Mouse (Mus musculus) kidney, embryonic 16.5 days (tissue): ENCODE results near the gene Cebpb. TPM values are rescaled to one million over a fixed set of nuclear protein-coding genes. Genes with fewer than 3 reads are reported as not detected.

Source experiments
- ATAC-seq: fragments of 200-750 bp; cut with Nextera tagmentation; 2 replicates; pipeline ENCODE4 v1.8.0; 2017; ENCODE audit warnings: moderate TSS enrichment; ENCODE audit not compliant: low FRiP score, low TSS enrichment
- H3K27ac ChIP-seq: fragments of 300-500 bp; sonication (generic); 2 replicates; pipeline ENCODE4 v1.5.1; 2014; ENCODE audit warnings: low read length
- H3K27me3 ChIP-seq: fragments of 300-500 bp; sonication (generic); 2 replicates; pipeline ENCODE4 v1.6.1; 2014; ENCODE audit warnings: low read length, control low read depth, mixed read lengths; ENCODE audit not compliant: insufficient read depth
- H3K36me3 ChIP-seq: fragments of 300-500 bp; sonication (generic); 2 replicates; pipeline ENCODE4 v1.6.1; 2014; ENCODE audit warnings: low read length, control low read depth, mixed read lengths; ENCODE audit not compliant: insufficient read depth
- H3K4me1 ChIP-seq: fragments of 300-500 bp; sonication (generic); 2 replicates; pipeline ENCODE4 v1.6.1; 2014; ENCODE audit warnings: low read length, control low read depth, mixed read lengths; ENCODE audit not compliant: insufficient read depth
- H3K4me2 ChIP-seq: fragments of 300-500 bp; sonication (generic); replicated peaks from 2 replicates; pipeline ENCODE4 v1.6.1; 2014; ENCODE audit warnings: low read depth, low read length
- H3K4me3 ChIP-seq: fragments of 300-500 bp; sonication (generic); 2 replicates; pipeline ENCODE4 v1.5.1; 2014; ENCODE audit warnings: mild to moderate bottlenecking, low read length
- H3K9ac ChIP-seq: fragments of 300-500 bp; sonication (generic); replicated peaks from 2 replicates; pipeline ENCODE4 v1.6.1; 2014; ENCODE audit warnings: low read length
- H3K9me3 ChIP-seq: fragments of 300-500 bp; sonication (generic); 2 replicates; pipeline ENCODE4 v1.6.1; 2016; ENCODE audit warnings: low read length, control low read depth
- WGBS: fragments of 180-500 bp; shearing (Covaris S2); extraction: QIAGEN DNeasy Blood & Tissue Kit; methylation state at CpG from one replicate; pipeline ENCODE4 v1.1.7; 2014; 5-methylcytosine and 5-hydroxymethylcytosine counted together
- polyA plus RNA-seq: library from polyadenylated mRNA; unstranded; fragments of >200 nt; fragmentation: Nextera tagmentation; extraction: Ambion mirVana; gene quantifications from 2 replicates; pipeline ENCODE4 v1.2.1, GENCODE M21; 2015

Cebpb gene
- polyA plus RNA-seq, 1 experiment from 2014 or later = 0.34 TPM

DNA sequence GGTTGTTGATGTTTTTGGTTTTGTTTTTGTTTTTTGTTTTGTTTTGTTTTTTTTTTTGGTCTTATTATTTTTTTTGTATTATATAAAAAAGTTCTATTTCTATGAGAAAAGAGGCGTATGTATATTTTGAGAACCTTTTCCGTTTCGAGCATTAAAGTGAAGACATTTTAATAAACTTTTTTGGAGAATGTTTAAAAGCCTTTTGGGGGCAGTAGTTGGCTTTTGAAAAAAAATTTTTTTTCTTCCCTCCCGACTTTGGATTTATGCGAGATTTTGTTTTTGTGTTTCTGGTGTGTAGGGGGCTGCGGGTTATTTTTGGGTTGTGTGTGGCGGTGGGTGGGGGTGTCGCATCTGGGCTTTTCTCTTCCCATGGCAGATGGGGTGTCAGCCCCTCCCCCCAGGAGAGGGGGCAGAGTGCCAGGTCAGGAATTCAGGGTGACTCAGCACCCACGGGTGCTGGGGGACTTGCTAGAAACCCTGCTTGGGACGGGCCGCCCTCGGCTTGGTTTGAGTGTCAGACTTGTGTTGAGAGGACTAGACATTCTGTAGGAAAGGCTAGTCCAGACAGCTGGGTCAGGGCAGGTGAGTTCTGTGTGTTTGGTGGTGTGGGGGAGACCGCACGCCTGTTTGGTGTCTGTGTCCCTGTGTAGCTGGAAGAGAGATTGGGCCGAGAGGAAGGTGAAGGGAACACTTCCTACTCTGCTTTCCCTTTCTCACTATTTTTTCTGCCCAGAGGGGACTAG, 1.7 kb downstream of the Cebpb start:
- H3K36me3 ChIP-seq = no peaks in the 10 kb centered on the region
- peak overlapping the region; percentile 59 for H3K4me3 ChIP-seq
- WGBS = 45% methylated on average over 15 of the region's 15 CpGs
- no peak for ATAC-seq
- H3K27ac ChIP-seq = no peak overlapping the region
- H3K9ac ChIP-seq = peak overlapping the region; percentile 65
- 0 out of 2 replicates have a peak, but pooled peaks cover 3% of the 10 kb centered on the region for H3K27me3 ChIP-seq
- H3K4me1 ChIP-seq = peaks cover 19% of the 10 kb centered on the region
- peaks cover 5% of the 10 kb centered on the region; the same call in 1 of the 2 replicates for H3K9me3 ChIP-seq
- peak overlapping the region; percentile 94 for H3K4me2 ChIP-seq

DNA sequence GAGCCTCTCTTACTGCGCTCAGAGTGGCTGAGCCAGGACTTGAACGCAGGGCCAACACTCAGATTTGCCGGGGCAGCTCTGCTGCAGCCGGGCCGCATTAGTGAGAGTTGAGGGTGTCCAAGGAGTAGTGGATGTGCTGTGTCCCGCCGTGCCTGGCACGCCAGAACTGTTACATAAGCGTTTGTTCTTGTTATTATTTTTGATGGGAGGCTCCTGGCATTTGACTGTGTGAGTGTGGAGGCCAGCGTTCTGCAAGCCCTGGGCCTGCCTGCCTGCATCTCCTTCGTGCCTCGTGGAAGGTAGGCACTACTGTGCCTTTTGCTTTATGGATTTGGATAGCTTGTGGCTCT, 2.2 kb downstream of the Cebpb start:
- peak overlapping the region; percentile 94 for H3K4me2 ChIP-seq
- WGBS = 80% methylated on average over 12 of the region's 12 CpGs
- H3K36me3 ChIP-seq = no peaks in the 10 kb centered on the region
- peaks cover 5% of the 10 kb centered on the region; the same call in 1 of the 2 replicates for H3K9me3 ChIP-seq
- H3K9ac ChIP-seq = 0 out of 2 replicates have a peak overlapping the region, but pooled peaks have one; percentile 62
- H3K4me3 ChIP-seq = peak overlapping the region; percentile 59
- no peak for ATAC-seq
- peaks cover 19% of the 10 kb centered on the region for H3K4me1 ChIP-seq
- no peaks in the 10 kb centered on the region for H3K27me3 ChIP-seq
- H3K27ac ChIP-seq = no peak overlapping the region

DNA sequence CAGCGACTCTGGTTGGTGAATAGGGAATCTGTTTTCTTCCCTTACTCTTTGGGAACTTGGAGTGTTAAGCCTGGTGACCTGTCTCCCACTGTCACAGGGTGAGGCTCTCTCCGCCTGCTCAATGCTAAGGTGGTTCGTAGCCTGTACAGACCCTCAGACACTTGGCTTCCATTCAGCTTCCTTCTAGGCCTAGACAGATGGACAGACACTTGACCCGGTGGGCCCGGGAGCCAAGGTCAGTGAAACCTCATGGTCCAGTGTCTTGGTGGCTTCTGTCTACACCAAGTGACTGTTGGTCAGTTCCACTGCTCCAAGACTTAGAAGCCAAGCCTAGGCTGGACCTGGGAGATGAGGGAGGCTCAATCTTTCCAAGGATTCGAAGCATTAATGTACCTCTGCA, 2.7 kb downstream of the Cebpb start:
- ATAC-seq = no peak
- WGBS = 84% methylated on average over 6 of the region's 6 CpGs
- Histone ChIP-seq H3K4me1 (peaks cover 23% of the 10 kb centered on the region), H3K36me3 (no peaks in the 10 kb centered on the region), H3K9ac (no peak overlapping the region), H3K9me3 (peaks cover 5% of the 10 kb centered on the region; the same call in 1 of the 2 replicates), H3K4me3 (no peak overlapping the region; the same call in 1 of the 2 replicates), H3K4me2 (peak overlapping the region; percentile 94), H3K27ac (no peak overlapping the region), H3K27me3 (no peaks in the 10 kb centered on the region)

DNA sequence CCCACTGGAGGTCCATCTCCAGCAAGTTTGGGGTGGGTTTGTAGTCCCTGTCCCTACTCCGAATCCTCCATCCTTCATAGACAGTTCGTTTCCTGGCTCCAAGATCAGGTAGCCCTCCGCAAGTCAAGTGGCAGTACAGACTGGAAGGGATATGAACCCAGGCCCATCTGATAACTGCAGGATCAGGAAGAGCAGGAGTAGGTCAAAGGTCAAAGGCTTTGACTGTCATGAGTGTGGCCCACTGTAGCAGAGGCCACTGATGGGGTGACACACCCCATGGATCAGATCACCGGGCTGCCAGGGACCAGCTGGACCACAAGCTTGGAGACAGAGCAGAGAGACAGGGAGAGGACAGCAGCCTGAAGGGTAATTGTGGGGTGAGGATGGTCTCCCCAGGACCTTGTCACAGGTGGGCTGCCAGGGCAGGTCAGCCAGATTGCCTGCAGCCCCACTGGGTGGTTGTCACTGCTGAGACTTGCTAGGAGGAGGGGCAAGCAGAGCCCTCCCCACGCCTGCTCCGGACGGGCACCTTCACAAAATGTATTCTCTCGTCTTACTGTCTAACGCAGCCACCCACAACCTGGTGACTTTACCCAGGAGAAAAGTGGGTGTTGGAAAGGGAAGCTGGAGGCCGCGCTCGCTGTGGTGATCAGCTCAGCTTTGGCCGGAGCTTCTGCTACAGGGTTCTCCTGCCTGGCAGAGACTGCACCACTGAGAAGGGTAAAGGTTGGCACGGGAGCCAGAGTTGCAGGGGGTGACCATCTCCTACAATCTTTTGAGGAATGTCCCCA, 3.4 kb downstream of the Cebpb start:
- no peak overlapping the region for H3K4me2 ChIP-seq
- ATAC-seq = no peak
- H3K36me3 ChIP-seq = no peaks in the 10 kb centered on the region
- no peaks in the 10 kb centered on the region for H3K27me3 ChIP-seq
- peaks cover 23% of the 10 kb centered on the region for H3K4me1 ChIP-seq
- no peak overlapping the region for H3K4me3 ChIP-seq
- WGBS = 86% methylated on average over 14 of the region's 14 CpGs
- no peak overlapping the region for H3K9ac ChIP-seq
- peaks cover 5% of the 10 kb centered on the region; the same call in 1 of the 2 replicates for H3K9me3 ChIP-seq
- no peak overlapping the region for H3K27ac ChIP-seq

GRCm38 (mm10) chr2:167692831-167693230, 4.1 kb downstream of the Cebpb start:
- WGBS = 71% methylated on average over 3 of the region's 3 CpGs

DNA sequence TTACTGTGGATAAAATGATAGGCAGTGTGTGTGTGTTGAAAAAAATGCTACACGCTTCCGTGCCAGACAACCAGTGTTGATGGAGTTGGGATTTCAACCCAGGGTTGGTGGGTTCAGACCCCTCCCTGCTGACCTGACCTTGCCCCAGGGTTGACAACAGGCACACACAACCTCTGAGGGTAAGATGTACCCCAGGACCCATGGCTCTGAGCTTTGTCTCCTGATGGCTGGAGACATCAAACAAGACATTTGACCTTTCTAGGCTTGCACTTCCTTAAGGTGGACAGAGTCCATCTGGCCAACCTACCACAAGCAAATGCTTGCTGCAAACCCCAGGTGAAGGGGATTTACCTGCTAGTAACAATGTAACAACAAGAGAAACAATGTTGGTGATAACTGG, 4.8 kb downstream of the Cebpb start:
- Histone ChIP-seq H3K4me3 (no peak overlapping the region), H3K36me3 (no peaks in the 10 kb centered on the region), H3K27ac (no peak overlapping the region), H3K9ac (no peak overlapping the region), H3K9me3 (peaks cover 5% of the 10 kb centered on the region; the same call in 1 of the 2 replicates), H3K4me2 (no peak overlapping the region), H3K27me3 (no peaks in the 10 kb centered on the region), H3K4me1 (peaks cover 20% of the 10 kb centered on the region)
- no peak for ATAC-seq
- 89% methylated on average over 2 of the region's 2 CpGs for WGBS

More at GRCm38 (mm10) chr2:167692831-167693230, 4.1 kb downstream of the Cebpb start:
- Histone ChIP-seq H3K9me3 (peaks cover 5% of the 10 kb centered on the region; the same call in 1 of the 2 replicates), H3K36me3 (no peaks in the 10 kb centered on the region), H3K27ac (no peak overlapping the region), H3K27me3 (no peaks in the 10 kb centered on the region), H3K9ac (no peak overlapping the region), H3K4me1 (peaks cover 23% of the 10 kb centered on the region), H3K4me3 (no peak overlapping the region), H3K4me2 (no peak overlapping the region)
- ATAC-seq = no peak

- H3K4me3 ChIP-seq = no peak overlapping the region
- H3K9ac ChIP-seq = no peak overlapping the region
- H3K27me3 ChIP-seq = no peaks in the 10 kb centered on the region
- H3K36me3 ChIP-seq = no peaks in the 10 kb centered on the region
- peaks cover 20% of the 10 kb centered on the region for H3K4me1 ChIP-seq
- H3K9me3 ChIP-seq = peaks cover 5% of the 10 kb centered on the region; the same call in 1 of the 2 replicates
- H3K4me2 ChIP-seq = no peak overlapping the region
- no peak for ATAC-seq
- WGBS = 79% methylated on average over 1 of the region's 1 CpGs
- no peak overlapping the region for H3K27ac ChIP-seq
Observed at GRCm38 (mm10) chr2:167694244-167694643, 5.5 kb downstream of the Cebpb start.

DNA sequence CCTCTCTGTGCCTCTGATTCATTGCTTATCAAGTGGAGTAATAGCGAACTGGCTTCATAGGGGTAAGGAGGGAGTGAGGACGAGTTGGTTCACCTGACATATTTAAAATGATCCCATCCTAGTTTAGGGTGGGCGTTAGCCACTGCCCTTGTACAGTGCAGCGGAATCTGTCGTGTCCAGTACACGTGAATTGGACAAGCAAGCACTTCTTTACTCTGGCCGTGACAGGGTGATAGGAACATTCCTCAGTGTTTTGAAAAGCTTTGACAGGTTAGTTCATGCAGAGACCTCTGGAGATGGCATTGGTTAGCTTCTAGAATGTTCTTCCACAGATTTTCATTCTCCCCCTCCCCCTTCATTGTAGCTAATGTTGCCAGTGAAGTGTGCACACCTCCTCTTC, 6.2 kb downstream of the Cebpb start:
- Histone ChIP-seq H3K4me2 (no peak overlapping the region), H3K9me3 (peaks cover 5% of the 10 kb centered on the region; the same call in 1 of the 2 replicates), H3K36me3 (no peaks in the 10 kb centered on the region), H3K9ac (no peak overlapping the region), H3K27me3 (no peaks in the 10 kb centered on the region), H3K4me3 (no peak overlapping the region), H3K4me1 (peaks cover 17% of the 10 kb centered on the region), H3K27ac (no peak overlapping the region)
- WGBS = 95% methylated on average over 7 of the region's 7 CpGs
- no peak for ATAC-seq

GRCm38 (mm10) chr2:167695491-167695890, 6.8 kb downstream of the Cebpb start:
- Histone ChIP-seq H3K36me3 (no peaks in the 10 kb centered on the region), H3K9ac (no peak overlapping the region), H3K4me2 (no peak overlapping the region), H3K27ac (no peak overlapping the region), H3K4me3 (no peak overlapping the region), H3K9me3 (peaks cover 5% of the 10 kb centered on the region; the same call in 1 of the 2 replicates), H3K4me1 (peaks cover 14% of the 10 kb centered on the region), H3K27me3 (no peaks in the 10 kb centered on the region)
- ATAC-seq = no peak
- 85% methylated on average over 14 of the region's 14 CpGs for WGBS
